Mouse (Mus musculus): Measurements from ENCODE around the gene Casc3.

DNA sequence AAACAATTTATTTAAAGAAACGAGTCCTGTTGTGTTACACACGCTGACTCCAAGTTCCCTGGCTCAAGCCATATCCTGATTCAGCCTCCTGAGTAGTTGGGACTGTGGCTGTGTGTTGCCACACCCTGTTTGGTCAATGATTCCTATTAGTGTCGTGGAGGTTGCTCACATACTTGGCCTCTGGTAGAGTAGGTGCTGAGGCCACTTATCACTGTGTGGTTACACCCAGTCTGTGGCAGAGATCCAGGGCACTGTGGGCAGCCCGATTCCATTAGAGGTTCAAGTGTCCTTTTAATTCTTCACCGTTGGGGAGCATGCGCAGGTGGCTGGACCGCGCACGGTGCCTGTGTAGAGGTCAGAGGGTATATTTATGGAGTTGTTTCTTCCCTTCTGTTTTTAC is 69.2 kb downstream of the Casc3 start:
- TF ChIP-seq CTCF (IDR thresholded peaks at IDR 0.05; ENCODE audit: low read depth) (no peak), EP300 (IDR thresholded peaks at IDR 0.05; ENCODE audit: low read depth) (no peak)

All from liver, postnatal 0 days (tissue).